Mouse (Mus musculus): Measurements from ENCODE around the gene Ccnt1. TPM values are rescaled to one million over a fixed set of nuclear protein-coding genes. Genes with fewer than 3 reads are reported as not detected.
"Not testable (repeated sequence)": the region's sequence is repeated elsewhere in the genome, so short reads cannot be mapped to it uniquely, and the experiment has no call there.

The Ccnt1 gene
- polyA plus RNA-seq, 1 experiment from 2014 or later = 58.6 TPM

DNA sequence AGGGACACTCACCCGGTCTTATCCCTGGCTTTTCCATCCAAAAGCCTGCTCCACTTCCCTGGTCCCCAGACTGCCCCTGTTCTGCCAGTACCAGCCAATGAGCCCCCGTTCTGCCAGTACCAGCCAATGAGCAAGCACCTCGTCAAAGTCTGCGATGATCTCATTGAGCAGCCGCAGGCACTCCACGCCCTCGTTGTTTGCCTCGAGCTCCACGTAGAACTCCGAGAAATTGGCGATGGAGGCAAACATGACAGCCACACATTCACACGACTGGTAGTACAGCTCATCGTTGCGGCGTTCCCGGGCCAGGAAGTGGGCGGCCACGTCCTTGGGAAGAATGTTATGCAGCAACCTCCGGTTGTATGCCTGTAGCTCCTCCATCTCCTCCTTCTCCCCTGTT, 23.5 kb upstream of the Ccnt1 start:
- no peak for ATAC-seq (ENCODE audit: low FRiP score)
- no peak overlapping the region for H3K4me2 ChIP-seq
- no peak overlapping the region for H3K4me3 ChIP-seq (replicated peaks)
- no peaks in the 10 kb centered on the region for H3K27me3 ChIP-seq (replicated peaks)
- peaks cover 86% of the 10 kb centered on the region for H3K36me3 ChIP-seq
- H3K9me3 ChIP-seq (replicated peaks) = no peaks in the 10 kb centered on the region
- no peak overlapping the region for H3K27ac ChIP-seq (replicated peaks)
- no peaks in the 10 kb centered on the region for H3K4me1 ChIP-seq
- no peak overlapping the region for H3K9ac ChIP-seq (replicated peaks)
- WGBS = 80% methylated on average over 19 of the region's 19 CpGs

DNA sequence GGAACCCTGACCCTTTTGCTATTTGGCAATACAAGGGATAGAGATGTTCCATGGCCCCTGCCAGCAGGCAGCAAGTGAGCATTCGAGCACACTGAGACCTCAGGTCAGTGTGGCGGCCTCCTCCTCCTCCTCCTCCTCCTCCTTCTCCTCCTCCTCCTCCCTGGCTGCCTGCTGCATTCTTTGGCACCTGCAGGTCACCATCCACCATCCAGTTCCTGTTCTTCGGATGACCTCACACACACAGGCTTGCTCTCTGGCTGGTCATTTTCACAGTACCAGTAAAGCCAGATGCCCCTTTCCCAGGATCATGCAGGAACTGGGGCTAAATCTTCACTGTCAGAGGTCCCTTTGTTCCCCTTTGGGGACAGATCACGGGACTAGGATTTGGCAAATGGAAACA, 20.7 kb upstream of the Ccnt1 start:
- no peak for ATAC-seq (ENCODE audit: low FRiP score)
- WGBS = 53% methylated on average over 4 of the region's 4 CpGs
- Histone ChIP-seq H3K36me3 (peaks cover 66% of the 10 kb centered on the region), H3K9ac (replicated peaks) (no peak overlapping the region), H3K9me3 (replicated peaks) (no peaks in the 10 kb centered on the region), H3K4me3 (replicated peaks) (no peak overlapping the region), H3K4me1 (no peaks in the 10 kb centered on the region), H3K27ac (replicated peaks) (no peak overlapping the region), H3K4me2 (no peak overlapping the region), H3K27me3 (replicated peaks) (no peaks in the 10 kb centered on the region)

GRCm38 (mm10) chr15:98589640-98590336, 19.1 kb upstream of the Ccnt1 start:
- ATAC-seq (ENCODE audit: low FRiP score) = no peak
- H3K36me3 ChIP-seq = peaks cover 50% of the 10 kb centered on the region
- no peaks in the 10 kb centered on the region for H3K9me3 ChIP-seq (replicated peaks)
- H3K4me1 ChIP-seq = no peaks in the 10 kb centered on the region
- no peaks in the 10 kb centered on the region for H3K27me3 ChIP-seq (replicated peaks)
- WGBS = 80% methylated on average over 7 of the region's 7 CpGs
- no peak overlapping the region for H3K4me2 ChIP-seq
- no peak overlapping the region for H3K27ac ChIP-seq (replicated peaks)
- H3K9ac ChIP-seq (replicated peaks) = no peak overlapping the region
- no peak overlapping the region for H3K4me3 ChIP-seq (replicated peaks)

DNA sequence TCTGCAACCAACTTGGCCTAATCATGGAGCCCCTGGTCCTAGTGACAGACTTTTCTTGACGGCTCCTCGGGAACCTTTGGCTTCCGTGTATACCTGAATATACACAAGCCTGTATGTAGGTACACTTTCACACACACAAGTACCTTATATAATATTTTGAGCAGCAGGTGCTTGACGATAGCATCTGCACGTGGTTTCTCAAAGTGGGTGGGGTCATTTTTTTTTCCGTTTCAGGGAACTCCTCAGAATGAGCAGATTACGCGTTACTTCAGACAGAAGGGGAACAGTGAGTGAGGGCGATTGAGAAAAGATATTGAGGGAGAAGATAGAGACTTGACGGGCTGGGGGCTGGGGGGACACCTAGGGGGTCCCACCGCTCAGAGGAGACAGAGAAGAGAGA, 17.0 kb upstream of the Ccnt1 start:
- 91% methylated on average over 11 of the region's 11 CpGs for WGBS
- peaks cover 31% of the 10 kb centered on the region for H3K36me3 ChIP-seq
- no peak overlapping the region for H3K27ac ChIP-seq (replicated peaks)
- H3K9me3 ChIP-seq (replicated peaks) = no peaks in the 10 kb centered on the region
- H3K4me3 ChIP-seq (replicated peaks) = no peak overlapping the region
- no peak overlapping the region for H3K9ac ChIP-seq (replicated peaks)
- no peak overlapping the region for H3K4me2 ChIP-seq
- no peaks in the 10 kb centered on the region for H3K27me3 ChIP-seq (replicated peaks)
- no peak for ATAC-seq (ENCODE audit: low FRiP score)
- H3K4me1 ChIP-seq = no peaks in the 10 kb centered on the region

GRCm38 (mm10) chr15:98586141-98586540, 15.4 kb upstream of the Ccnt1 start:
- ATAC-seq (ENCODE audit: low FRiP score); H3K4me1 ChIP-seq; H3K4me2 ChIP-seq: not testable (repeated sequence)

GRCm38 (mm10) chr15:98585421-98585820, 14.7 kb upstream of the Ccnt1 start:
- ATAC-seq (ENCODE audit: low FRiP score) = no peak
- Histone ChIP-seq H3K4me1 (no peaks in the 10 kb centered on the region), H3K36me3 (peaks cover 8% of the 10 kb centered on the region), H3K9ac (replicated peaks) (no peak overlapping the region), H3K9me3 (replicated peaks) (no peaks in the 10 kb centered on the region), H3K27me3 (replicated peaks) (no peaks in the 10 kb centered on the region), H3K4me3 (replicated peaks) (no peak overlapping the region), H3K27ac (replicated peaks) (no peak overlapping the region), H3K4me2 (no peak overlapping the region)
- WGBS = 48% methylated on average over 7 of the region's 7 CpGs

More at GRCm38 (mm10) chr15:98586141-98586540, 15.4 kb upstream of the Ccnt1 start:
- H3K9ac ChIP-seq (replicated peaks); H3K27me3 ChIP-seq (replicated peaks); H3K9me3 ChIP-seq (replicated peaks); H3K27ac ChIP-seq (replicated peaks); H3K4me3 ChIP-seq (replicated peaks): not testable (repeated sequence)
- 82% methylated on average over 9 of the region's 9 CpGs for WGBS
- H3K36me3 ChIP-seq = peaks cover 15% of the 10 kb centered on the region

DNA sequence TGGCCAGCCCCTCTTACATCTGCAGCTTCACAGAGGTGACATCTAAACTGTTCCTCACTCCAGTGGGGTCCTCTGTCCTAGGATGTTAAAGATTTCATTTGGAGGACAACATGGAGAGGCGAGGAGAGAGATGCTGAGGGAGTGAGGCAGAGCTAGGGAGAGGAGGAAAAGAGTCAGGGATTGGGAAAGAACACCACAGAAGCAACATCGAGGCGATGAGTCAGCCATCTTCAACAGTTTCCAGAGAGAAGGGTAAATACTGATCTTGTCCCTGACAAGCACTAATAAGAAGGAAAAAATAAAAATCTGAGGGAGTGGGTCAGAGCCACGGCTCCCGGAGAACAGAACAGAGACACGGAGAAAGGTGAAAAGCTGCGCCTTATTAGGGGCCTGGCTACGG, 12.3 kb upstream of the Ccnt1 start:
- ATAC-seq (ENCODE audit: low FRiP score) = no peak
- Histone ChIP-seq H3K36me3 (no peaks in the 10 kb centered on the region), H3K9me3 (replicated peaks) (no peaks in the 10 kb centered on the region), H3K4me1 (no peaks in the 10 kb centered on the region), H3K27me3 (replicated peaks) (no peaks in the 10 kb centered on the region), H3K4me3 (replicated peaks) (no peak overlapping the region), H3K4me2 (no peak overlapping the region), H3K9ac (replicated peaks) (no peak overlapping the region), H3K27ac (replicated peaks) (no peak overlapping the region)
- WGBS = 77% methylated on average over 8 of the region's 8 CpGs

DNA sequence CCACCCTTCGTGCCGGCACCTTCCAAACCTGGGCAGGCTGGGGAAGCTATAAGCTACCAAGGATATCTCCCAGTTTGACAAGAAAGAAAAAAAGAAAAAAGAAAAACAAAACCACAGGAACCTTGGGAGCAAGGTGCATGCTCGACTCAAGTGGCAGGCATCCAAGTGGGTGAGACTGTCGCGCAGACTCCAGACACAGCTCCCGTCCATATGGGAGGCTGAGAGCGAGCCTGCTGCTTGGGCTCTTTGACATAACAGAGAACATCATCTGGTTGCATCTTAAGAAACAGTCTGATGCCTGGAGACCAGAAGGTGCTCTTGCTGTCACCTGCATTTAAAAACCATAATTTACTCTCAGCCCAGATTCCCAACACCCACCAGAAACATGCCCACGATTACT, 11.7 kb upstream of the Ccnt1 start:
- no peak for ATAC-seq (ENCODE audit: low FRiP score)
- no peaks in the 10 kb centered on the region for H3K4me1 ChIP-seq
- 81% methylated on average over 8 of the region's 8 CpGs for WGBS
- H3K27me3 ChIP-seq (replicated peaks) = no peaks in the 10 kb centered on the region
- H3K36me3 ChIP-seq = no peaks in the 10 kb centered on the region
- H3K9me3 ChIP-seq (replicated peaks) = no peaks in the 10 kb centered on the region
- no peak overlapping the region for H3K27ac ChIP-seq (replicated peaks)
- no peak overlapping the region for H3K9ac ChIP-seq (replicated peaks)
- H3K4me2 ChIP-seq = no peak overlapping the region
- no peak overlapping the region for H3K4me3 ChIP-seq (replicated peaks)

DNA sequence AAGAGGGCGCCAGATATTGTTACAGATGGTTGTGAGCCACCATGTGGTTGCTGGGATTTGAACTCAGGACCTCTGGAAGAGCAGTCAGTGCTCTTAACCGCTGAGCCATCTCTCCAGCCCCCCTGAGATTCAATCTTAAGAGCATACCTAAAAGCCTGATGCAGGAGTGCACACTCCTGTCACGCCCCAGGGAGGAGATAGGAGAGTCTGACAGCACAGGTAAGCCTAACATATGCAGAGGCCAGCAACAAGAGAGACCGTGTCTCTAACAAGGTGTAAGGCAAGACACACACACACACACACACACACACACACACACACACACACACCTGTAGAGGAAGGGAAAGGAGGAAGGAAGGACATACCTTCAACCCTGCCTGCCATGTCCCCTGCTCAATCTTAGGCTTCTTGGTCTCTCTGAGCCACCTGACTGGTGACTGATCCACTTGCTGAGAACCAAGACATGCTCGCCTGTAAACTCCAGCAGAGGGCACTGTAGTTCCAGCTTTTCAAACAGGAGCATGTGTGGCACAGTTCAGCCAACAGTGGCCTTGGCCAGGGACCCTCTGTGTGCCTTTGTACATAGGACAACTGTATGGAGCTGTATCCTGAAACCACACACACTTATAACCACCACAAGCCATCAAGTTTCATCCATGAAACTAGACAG, 9.2 kb upstream of the Ccnt1 start:
- H3K4me2 ChIP-seq = no peak overlapping the region
- H3K36me3 ChIP-seq = no peaks in the 10 kb centered on the region
- peak; percentile 69; the same call in 1 of the 2 replicates for ATAC-seq (ENCODE audit: low FRiP score)
- no peaks in the 10 kb centered on the region for H3K4me1 ChIP-seq
- H3K27ac ChIP-seq (replicated peaks) = no peak overlapping the region
- H3K4me3 ChIP-seq (replicated peaks) = no peak overlapping the region
- no peaks in the 10 kb centered on the region for H3K9me3 ChIP-seq (replicated peaks)
- 42% methylated on average over 5 of the region's 5 CpGs for WGBS
- H3K9ac ChIP-seq (replicated peaks) = no peak overlapping the region
- H3K27me3 ChIP-seq (replicated peaks) = no peaks in the 10 kb centered on the region

- Histone ChIP-seq H3K36me3 (no peaks in the 10 kb centered on the region), H3K4me3 (replicated peaks) (no peak overlapping the region), H3K4me1 (no peaks in the 10 kb centered on the region), H3K9me3 (replicated peaks) (no peaks in the 10 kb centered on the region), H3K27ac (replicated peaks) (no peak overlapping the region), H3K27me3 (replicated peaks) (no peaks in the 10 kb centered on the region), H3K4me2 (no peak overlapping the region), H3K9ac (replicated peaks) (no peak overlapping the region)
- WGBS = 69% methylated on average over 2 of the region's 2 CpGs
- ATAC-seq (ENCODE audit: low FRiP score) = no peak
These were observed 8.6 kb upstream of the Ccnt1 start for GRCm38 (mm10) chr15:98579310-98579709.

DNA sequence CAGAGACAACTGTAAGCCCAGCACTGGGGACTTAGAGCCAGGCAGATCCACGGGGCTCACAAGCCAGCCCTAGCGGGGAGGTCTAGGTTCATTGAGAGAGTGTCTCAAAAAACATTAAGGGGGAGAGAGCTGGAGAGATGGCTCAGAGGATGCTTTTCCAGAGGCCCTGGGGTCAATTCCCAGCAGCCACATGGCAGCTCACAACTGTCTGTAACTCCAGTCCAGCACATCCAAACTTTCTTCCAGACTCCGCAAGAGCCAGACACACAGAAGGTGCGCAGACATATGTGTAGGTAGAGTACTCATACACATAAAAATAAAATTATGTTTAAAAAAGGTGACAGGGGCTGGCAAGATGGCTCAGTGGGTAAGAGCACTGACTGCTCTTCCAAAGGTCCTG, 2.6 kb upstream of the Ccnt1 start:
- Histone ChIP-seq H3K27me3 (replicated peaks) (no peaks in the 10 kb centered on the region), H3K9me3 (replicated peaks) (no peaks in the 10 kb centered on the region), H3K4me3 (replicated peaks) (no peak overlapping the region), H3K27ac (replicated peaks) (no peak overlapping the region), H3K36me3 (no peaks in the 10 kb centered on the region), H3K4me2 (no peak overlapping the region), H3K4me1 (peaks cover 10% of the 10 kb centered on the region), H3K9ac (replicated peaks) (no peak overlapping the region)
- ATAC-seq (ENCODE audit: low FRiP score) = no peak
- 80% methylated on average over 4 of the region's 4 CpGs for WGBS

- 87% methylated on average over 4 of the region's 4 CpGs for WGBS
- Histone ChIP-seq H3K27me3 (replicated peaks) (no peaks in the 10 kb centered on the region), H3K4me1 (peaks cover 26% of the 10 kb centered on the region), H3K4me3 (replicated peaks) (no peak overlapping the region), H3K9me3 (replicated peaks) (no peaks in the 10 kb centered on the region), H3K4me2 (no peak overlapping the region), H3K27ac (replicated peaks) (no peak overlapping the region), H3K9ac (replicated peaks) (no peak overlapping the region), H3K36me3 (no peaks in the 10 kb centered on the region)
- no peak for ATAC-seq (ENCODE audit: low FRiP score)
These were observed 843 bp downstream of the Ccnt1 start for GRCm38 (mm10) chr15:98569795-98570365.

Data from neural tube, embryonic 15.5 days (tissue).